Mouse (Mus musculus) gastrocnemius, adult 18-20 months (tissue): Measurements from ENCODE around the gene Oscp1. TPM values are rescaled to one million over a fixed set of nuclear protein-coding genes. Genes with fewer than 3 reads are reported as not detected.

Experiments used
- DNase-seq: peaks from one replicate; pipeline ENCODE4 v3.0.0; 2021; ENCODE audit warnings: low spot score
- total RNA-seq, 2 experiments: library from RNA; stranded (reverse); gene quantifications; 2 replicates each; pipeline ENCODE4 v1.2.3; 2021

Gene Oscp1
- total RNA-seq, 2 experiments from 2014 or later: 3.1 TPM

DNA sequence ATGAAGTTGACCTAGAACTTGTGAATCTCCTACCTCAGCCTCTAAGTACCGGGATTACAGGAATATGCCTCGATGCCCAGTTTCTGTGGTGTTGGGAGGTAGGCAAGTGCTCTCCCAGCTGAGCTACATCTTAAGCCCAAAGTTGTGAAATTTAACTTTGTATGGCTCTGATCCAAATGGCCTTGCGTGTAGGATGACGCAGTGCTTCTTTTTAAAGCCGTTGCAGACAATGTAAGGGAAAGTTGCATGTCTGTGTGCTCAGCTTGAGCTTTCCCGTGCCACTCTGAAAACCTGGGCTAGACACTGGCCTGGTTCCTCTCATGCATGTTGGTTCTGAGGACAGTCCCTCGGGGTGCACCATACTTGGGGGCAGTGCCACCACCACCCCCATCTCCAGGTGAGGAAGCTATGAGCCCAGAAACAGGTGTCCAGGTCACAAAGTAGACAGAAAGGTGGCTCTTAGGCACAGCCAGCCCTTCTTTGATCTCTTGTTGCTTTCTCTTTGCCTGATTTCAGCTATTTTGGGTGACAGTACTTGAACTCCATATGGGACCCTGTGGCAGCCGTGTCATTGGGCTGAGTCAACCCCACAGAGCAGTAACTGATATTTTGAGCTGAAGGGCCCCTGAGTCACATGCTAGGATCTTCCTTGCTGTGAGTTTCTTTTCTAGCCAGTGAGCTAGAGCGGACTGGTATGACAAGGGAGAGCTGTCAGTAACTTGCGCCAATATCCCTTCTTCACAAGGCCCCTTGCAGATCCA, 51.4 kb downstream of the Oscp1 start:
- peak; percentile 42 for DNase-seq

- DNase-seq: peak; percentile 89
Observed at GRCm38 (mm10) chr4:126110374-126111152, 52.2 kb downstream of the Oscp1 start.

GRCm38 (mm10) chr4:126111153-126111549, 52.8 kb downstream of the Oscp1 start:
- no peak for DNase-seq

- DNase-seq: peak; percentile 75
Observed at GRCm38 (mm10) chr4:126113243-126113642, 54.9 kb downstream of the Oscp1 start.

DNA sequence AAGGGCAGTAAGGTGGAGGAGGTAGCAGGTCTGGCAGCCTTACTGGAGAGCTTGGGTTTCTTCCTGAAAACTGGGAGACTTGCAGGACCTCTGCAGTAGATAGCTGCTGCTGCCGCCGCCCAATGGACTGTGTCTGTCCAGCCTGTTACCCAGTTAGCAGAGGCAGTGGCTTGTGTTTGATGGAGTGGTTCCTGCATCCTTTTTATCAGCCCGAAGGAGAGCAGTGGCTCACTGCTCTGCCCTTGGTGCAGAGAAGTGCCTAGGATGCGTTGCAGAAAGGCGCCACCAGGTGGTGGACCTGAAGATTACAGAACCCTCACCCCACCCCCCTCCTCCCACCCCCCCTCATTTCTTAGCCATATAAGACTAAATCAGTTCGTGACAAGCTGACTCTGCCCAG, 55.6 kb downstream of the Oscp1 start:
- peak; percentile 69 for DNase-seq

DNA sequence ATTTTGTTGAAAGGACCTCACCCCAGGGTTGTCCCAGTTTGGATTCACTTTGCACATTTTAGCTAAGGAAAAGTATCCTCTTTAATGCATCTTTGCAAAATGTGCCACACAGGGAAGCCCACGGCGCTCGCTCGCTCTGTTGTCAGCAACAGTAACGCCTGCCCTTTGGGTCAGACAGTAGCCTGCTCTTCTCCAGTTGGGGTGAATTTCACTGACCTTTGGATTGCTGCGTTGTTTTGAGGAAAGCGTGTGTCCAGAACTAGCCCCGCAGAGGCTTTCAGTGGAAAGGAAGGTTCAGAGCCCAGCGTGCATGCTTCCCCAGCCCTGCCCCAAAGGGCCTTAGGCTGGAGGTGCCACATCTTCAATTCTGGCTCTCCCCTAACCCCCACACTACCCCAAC, 57.0 kb downstream of the Oscp1 start:
- no peak for DNase-seq

DNA sequence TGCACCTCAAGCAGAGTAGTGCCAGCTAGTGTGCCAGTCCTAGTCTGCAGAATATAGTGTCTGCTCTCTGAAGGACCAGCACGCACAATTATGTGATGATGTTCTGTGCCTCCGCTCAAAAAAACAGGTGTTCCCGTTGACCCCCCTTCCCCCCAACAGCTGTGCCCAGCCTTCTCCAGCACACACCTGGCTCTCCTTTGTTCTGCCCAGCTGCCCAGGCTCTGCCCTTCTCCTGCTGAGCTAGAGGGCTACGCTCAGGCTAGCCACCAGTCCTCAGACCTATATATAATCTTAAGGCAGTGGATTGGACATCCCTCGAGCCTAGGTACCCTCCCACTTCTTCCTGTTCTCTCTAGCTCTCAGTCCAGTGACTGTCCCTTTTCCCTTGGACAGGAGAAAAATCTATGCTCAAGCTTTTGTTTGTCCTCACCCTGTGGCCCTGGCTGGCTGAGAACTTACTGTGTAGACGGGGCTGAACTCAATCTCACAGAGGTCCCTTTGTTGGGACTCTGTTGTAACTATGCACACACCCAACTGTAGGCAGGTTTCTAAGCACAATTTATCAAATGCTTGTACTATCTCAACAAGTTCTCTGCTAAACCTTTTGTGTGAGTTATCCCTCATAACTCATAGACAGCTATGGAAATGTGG, 57.6 kb downstream of the Oscp1 start:
- no peak for DNase-seq

DNA sequence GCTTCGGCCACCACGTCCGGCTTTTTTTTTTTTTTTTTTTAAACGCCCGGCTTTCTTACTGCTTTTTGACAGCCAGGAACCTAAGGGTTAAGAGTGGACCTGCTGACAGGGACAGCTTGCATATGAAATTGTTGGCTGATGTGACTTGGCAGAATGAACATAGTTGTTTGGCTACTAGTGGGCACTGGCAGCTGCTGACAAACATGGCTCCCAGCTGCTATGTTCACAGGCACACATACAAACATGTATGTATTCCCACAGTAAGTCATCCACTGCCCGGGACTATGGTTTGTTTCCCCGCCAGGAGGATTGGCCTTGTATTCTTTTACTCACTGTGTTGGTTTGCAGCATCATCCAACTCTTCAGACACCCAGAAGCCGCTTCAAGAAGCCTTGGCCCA, 58.8 kb downstream of the Oscp1 start:
- DNase-seq: no peak

- DNase-seq: no peak
Observed at GRCm38 (mm10) chr4:126118651-126119050, 60.3 kb downstream of the Oscp1 start.

- DNase-seq: no peak
Observed at GRCm38 (mm10) chr4:126119051-126119450, 60.7 kb downstream of the Oscp1 start.

DNA sequence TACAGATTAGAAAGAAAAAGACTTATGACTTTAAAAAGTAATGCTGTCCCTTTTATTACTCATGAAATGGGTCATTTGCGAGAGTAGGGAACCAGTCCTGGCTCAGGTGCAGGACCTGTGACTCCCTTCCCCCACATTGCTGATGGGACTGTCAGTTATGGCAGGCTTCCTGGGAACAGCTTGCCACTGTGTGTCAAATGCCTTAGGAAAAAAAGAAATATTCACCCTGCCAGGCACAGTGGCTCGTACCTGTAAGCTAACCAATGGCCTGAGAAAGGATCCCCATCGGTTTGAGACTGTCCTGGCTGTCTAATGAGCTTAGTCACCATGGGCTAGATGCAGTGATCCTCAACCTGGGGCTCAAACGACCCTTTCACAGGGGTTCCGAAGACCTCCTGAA, 61.7 kb downstream of the Oscp1 start:
- peak; percentile 50 for DNase-seq

DNA sequence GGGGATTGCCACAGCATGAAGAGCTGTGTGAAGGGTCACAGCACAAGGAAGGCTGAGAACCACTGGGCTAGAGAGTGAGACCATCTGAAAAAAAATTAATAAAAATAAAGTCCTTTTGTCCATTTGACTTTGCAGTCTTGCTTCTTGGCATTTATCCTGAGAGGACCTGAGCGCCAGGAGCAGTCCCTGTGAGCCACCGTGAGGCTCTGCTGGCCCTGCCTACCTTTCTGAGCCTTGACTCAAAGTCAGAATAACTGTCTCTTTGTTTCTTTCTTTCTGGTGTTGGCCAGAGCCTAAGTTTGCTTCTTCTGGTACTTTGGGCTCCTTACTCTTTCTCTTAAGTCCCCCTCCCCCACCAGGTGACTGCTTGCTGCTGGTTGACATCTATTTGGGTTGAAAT, 62.1 kb downstream of the Oscp1 start:
- no peak for DNase-seq

DNA sequence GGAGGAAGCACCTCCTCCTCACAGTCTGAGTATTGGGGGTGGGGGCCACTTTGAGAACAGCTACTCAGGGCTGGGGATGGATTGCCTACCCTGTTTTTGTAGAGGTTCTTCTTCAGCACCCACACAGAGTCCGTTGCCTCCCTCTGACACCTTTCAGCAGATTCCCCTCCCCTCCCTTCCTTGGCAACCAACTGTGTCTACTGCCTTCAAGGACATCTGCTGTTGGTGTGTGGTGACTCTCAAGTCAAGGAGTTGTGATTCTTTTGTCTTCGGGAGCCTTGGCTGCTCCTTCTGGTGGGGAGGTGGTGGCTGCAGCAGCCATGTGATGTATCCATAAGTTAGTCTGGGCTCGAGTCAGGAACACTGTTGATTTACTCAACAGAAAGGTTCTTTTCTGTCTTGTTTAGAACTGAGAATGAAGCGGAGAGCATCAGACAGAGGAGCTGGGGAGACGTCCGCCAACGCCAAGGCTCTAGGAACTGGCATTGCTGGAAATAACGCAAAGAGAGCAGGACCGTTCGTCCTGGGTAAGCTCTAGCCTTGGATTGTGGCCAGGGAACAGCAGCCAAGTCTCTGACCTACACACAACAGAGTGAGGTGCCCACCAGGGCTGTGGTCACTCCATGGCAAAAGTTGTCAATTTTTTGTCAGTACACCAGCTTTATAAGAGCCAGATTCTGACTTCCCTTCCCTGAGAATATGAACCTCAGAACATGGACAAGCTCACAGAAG, 65.1 kb downstream of the Oscp1 start:
- DNase-seq: no peak

- DNase-seq: no peak
Observed at GRCm38 (mm10) chr4:126130502-126130901, 72.1 kb downstream of the Oscp1 start.

GRCm38 (mm10) chr4:126131290-126132121, 73.1 kb downstream of the Oscp1 start:
- DNase-seq: no peak

- no peak for DNase-seq
Observed at GRCm38 (mm10) chr4:126132636-126133264, 74.4 kb downstream of the Oscp1 start.

DNA sequence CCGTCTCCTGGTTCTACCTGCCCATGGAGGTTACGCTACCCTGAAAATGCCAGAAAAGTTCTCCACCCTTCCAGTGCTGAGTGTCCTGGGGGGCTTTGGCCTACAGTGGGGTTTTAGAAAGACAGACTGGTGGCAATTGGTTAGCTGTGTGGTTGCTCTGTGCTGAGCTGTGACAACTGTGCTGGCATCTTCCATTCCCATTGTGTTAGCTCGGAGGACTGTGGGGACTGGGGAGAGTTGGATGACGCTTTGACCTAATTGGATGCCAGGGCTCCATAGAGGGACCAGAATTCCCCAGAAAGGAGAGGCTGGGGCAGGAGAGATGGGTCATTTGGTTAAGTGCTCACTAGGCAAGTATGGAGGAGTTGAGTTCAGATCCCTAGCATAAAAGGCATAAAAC, 75.9 kb downstream of the Oscp1 start:
- DNase-seq: no peak

- DNase-seq: no peak
Observed at GRCm38 (mm10) chr4:126134639-126135038, 76.3 kb downstream of the Oscp1 start.

GRCm38 (mm10) chr4:126137773-126138172, 79.4 kb downstream of the Oscp1 start:
- DNase-seq: no peak

DNA sequence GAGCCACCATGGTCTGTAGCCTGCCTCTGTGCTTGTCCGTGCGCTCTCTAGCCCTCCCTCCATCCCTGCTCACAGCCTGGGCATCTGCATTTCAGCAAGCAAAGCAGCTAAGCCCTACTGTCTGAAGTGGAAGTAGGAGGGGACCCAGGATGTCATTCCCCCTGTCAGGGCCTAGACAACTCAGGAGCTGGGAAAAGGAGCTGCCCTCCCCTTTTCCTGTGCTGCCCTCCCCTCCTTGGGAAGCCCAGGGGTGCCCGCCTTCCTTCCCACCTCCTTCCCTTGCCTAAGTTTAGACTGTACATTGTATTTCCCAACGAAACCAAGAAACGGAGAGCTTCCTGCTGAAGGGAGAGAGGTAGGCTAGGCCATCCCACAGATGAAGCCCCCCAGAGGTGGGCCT, 82.7 kb downstream of the Oscp1 start:
- no peak for DNase-seq
